Mouse (Mus musculus) urinary bladder, postnatal 25 days (tissue): ENCODE results near the gene Slc37a3.
"Not testable (repeated sequence)": the region's sequence is repeated elsewhere in the genome, so short reads cannot be mapped to it uniquely, and the experiment has no call there.

Experiments
- DNase-seq: peaks from one replicate; pipeline ENCODE4 v3.0.0; 2022; ENCODE audit warnings: low spot score

Gene Slc37a3

DNA sequence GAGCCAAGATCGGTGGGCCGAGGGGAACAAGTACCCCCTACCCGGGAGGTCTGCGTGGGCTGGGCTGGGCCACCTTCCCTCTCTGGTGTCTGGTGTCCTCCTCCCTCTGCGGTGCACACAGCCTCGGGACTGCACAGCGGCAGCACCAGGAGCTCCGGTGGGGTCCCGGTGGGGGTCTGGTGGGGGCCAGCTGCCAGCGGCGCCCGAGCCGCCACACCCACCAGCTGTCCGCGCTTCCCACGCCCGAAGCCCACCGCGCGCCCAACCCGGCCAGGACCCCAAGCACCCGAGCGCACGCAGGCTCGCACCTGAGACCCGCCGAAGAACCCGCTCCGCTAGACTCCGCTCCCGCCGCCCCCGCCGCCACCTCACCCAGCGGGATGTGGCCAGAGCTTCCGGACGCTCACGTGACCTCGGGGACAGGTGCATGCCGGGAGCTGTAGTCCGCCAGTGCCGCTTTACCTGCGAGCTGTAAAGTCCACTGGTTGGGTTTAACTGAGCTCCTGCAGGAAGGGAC lies at the start of gene Slc37a3:
Gene Slc37a3 (minus strand): TSS at position 365 of the 517 bp plus-strand sequence.
- peak; percentile 82 for DNase-seq

DNA sequence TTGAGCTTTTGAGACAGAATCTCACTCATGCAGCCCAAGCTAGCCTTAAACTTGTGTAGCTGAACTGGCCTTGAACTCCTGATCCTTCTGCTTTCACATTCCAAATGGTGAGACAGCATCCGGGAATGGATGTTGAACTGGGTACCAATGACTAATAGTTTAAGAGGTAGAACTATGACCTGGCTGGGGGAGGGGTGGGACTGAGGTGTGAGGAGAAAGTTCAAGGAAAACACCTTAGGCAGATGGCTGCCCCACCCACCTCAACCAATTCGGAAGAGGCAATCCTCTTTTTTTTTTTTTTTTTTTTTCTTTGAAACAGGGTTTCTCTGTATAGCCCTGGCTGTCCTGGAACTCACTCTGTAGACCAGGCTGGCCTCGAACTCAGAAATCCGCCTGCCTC lies 49.2 kb upstream of the Slc37a3 start:
- DNase-seq = no peak

- DNase-seq = no peak
These were observed 47.7 kb upstream of the Slc37a3 start for GRCm38 (mm10) chr6:39425181-39425580.

GRCm38 (mm10) chr6:39423686-39424085 lies 46.2 kb upstream of the Slc37a3 start:
- DNase-seq = no peak

GRCm38 (mm10) chr6:39423130-39423551 lies 45.7 kb upstream of the Slc37a3 start:
- no peak for DNase-seq

- DNase-seq = no peak
These were observed 43.4 kb upstream of the Slc37a3 start for GRCm38 (mm10) chr6:39420867-39421266.

- DNase-seq = peak; percentile 67
These were observed 42.6 kb upstream of the Slc37a3 start, which contains the start of gene Mkrn1 for GRCm38 (mm10) chr6:39419851-39420721. Mkrn1 (minus strand) TSS chr6:39420462.

DNA sequence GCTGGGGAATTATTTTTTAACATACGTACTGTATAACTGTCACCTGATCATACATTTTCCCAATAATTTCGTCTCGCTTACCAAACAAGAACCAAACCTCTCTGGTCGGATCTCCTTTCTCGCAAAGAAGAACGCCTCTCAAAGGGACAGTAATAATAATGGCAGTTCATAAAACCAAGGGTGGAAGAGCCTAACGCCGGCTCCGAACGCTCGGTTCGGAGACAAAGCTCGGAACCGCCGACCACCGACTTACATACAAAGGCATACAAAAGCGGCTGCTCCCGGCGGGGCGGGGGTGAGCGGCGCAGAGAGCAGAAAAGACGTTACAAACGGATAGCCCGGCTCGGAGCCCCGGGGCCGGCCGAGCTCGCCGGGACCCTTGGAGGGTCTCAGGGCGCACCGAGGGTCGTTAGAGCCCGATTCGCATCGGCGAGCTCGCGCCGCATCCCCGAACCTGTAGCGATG lies 41.9 kb upstream of the Slc37a3 start:
- no peak for DNase-seq

DNA sequence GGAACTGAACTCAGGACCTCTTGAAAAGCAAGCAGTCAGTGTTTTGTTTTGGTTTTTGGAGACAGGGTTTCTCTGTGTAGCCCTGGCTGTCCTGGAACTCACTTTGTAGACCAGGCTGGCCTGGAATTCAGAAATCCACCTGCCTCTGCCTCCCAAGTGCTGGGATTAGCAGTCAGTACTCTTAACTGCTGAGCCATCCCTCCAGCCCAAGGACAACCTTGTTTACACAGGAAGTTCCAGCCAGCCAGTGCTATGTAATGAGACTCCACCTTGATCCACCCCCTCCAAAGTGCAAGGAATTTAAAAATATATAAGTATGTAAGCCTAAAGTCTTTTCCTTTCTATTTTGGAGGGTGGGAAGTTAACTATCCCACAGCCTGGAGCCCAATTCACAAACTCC lies 39.2 kb upstream of the Slc37a3 start:
- DNase-seq = not testable (repeated sequence)

- DNase-seq = peak; percentile 50
These were observed 38.3 kb upstream of the Slc37a3 start for GRCm38 (mm10) chr6:39415762-39416161.

- DNase-seq = no peak
These were observed 36.6 kb upstream of the Slc37a3 start for GRCm38 (mm10) chr6:39414106-39414505.

DNA sequence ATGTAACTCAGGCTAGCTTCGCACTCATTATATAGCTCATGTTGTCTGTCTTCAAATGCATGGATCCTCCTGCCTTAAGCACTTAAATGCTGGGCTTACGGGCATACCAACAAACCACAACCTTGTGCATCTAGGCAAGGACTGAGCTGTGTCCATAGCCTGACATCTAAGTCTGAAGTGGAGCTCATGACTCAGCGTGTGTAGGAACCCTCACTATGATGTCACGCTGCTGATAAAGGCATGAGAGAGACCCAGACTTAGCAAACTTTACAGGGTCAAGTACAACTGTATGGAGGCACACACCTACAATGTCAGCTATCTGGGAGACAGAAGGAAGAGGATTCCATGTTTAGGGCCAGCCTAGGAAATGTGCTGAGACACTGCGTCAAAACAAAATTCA lies 29.0 kb upstream of the Slc37a3 start:
- no peak for DNase-seq

- DNase-seq = no peak
These were observed 25.7 kb upstream of the Slc37a3 start for GRCm38 (mm10) chr6:39403136-39403535.

DNA sequence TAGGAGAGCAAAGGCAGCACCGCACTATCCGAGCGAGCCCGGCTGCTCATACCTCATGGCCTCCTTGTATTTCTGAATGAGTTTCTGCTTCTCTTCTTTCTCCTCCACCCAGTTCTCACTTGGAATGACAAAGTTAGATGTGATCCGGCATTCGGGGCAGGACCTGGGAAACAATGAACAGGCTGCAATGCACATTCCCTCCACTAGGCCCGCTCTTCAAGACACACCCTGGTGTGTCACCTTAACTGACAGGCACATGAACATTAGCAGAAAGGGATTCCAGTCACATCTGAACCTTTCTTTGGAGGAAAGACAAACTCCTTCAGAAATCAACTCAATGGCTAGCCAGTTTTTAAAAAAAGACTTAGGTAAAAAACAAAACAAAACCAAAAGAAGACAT lies 22.9 kb upstream of the Slc37a3 start:
- peak; percentile 32 for DNase-seq

- DNase-seq = no peak
These were observed 20.9 kb upstream of the Slc37a3 start for GRCm38 (mm10) chr6:39398342-39398741.

DNA sequence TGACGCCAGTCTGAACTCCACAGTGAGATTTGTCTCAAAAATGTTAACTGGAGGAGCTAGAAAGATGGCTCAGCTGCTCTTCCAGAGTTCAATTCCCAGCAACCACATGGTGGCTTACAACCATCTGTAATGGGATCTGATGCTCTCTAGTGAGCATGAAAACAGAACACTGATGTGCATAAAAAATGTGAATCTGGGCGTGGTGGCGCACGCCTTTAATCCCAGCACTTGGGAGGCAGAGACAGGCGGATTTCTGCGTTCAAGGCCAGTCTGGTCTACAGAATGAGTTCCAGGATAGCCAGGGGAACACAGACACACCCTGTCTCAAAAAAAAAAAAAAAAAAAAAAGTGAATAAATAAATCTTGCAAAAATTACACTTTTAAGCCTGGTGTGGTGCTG lies 19.6 kb upstream of the Slc37a3 start:
- no peak for DNase-seq

DNA sequence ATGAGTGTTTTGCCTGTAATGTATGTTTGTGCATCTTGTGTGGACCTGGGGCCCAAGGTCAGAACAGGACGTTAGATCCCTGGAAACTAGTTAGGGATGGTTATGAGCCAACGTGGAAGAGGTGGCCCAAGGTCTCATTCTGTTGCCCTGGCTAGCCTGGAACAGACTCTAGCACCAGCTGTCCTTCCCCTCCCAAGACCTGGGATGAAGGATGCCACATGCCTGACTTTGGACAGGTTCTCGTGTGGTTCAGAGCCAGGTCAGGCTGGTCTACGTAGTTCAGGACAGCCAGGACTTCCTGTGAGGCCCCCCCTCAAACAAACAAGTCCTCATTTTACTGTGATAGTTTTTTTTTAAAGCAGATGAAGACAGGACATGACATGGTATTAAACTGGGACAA lies 18.4 kb upstream of the Slc37a3 start:
- no peak for DNase-seq

DNA sequence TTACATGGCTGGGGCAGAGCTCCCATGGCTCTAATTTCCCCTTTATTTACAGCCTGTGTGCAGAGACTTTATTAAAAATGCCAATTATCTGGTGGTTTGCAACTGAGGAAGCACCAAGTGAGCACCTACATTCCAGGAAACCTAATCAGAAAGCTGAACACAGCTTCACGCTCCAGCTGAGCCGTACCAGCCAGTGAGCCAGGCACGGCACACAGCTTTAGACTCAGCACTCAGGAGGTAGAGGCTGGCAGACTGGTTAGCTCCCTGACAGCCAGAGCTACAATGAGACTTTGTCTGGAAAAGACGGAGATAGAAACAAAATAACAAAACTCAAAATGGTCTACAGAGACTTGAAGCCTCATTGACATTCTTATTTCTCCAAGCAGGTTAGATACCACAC lies 18.0 kb upstream of the Slc37a3 start:
- no peak for DNase-seq

DNA sequence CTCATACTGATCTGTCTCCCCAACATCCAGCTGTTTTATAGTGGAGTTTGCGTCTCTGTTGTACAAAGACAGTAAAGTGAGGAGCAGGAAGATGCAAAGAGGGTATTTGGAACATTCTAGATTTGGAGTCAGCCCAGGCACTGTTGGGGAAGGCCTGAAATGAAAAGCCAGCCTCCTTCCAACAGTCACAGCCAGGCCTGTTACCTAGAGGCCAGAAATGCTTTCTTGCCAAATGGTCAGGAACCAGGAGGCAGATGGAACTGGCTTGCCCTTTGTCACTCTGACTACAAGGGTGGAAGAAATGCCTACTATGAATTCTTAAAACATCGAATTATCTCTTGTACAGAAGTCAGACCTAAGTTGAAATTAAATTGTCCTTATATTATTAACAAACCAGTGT lies 12.5 kb upstream of the Slc37a3 start:
- DNase-seq = no peak

DNA sequence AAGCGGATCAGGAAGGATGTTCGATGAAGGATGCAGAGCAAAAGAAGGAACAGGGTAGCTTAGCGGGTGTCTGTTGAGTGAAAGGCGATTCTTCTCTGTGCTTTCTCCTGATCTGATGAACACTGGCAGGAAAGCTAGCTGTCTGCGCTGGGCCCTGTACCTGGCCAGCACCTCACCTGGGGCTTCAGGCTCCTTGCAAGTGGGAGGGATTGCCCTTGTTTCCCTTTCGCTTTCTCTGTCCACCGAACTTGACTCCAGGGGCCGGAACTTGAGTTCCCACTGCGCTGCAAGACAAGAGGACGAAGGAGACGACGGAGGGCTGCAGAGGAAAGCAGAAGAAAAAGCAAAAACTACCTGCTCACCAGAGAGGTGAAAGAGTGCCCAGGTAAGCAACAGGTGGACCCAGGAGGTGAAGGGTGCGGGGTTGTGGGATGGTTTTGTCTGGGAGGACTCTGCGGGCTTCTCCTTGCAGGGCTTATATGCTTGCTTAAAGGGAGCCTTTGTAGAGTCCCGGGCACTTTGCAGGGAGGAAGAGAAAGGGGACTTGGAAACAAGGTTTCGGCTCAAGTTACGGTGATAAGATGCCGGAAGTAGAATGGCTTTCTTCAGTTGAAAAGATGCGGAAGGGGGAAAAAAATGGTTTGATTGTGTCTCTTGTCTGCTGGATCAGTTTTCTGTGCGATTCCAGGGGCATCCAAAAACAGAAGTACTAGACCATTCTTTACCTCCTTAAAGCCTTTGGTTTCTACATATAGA lies 3.8 kb upstream of the Slc37a3 start, which contains the start of gene Rab19:
Gene Rab19 (plus strand): TSS at position 51 of the 756 bp plus-strand sequence.
- DNase-seq = peak; percentile 24

- no peak for DNase-seq
These were observed 2.8 kb upstream of the Slc37a3 start for GRCm38 (mm10) chr6:39380276-39380675.

- no peak for DNase-seq
These were observed 2.3 kb upstream of the Slc37a3 start for GRCm38 (mm10) chr6:39379749-39380148.

- DNase-seq = no peak
These were observed 1.7 kb upstream of the Slc37a3 start for GRCm38 (mm10) chr6:39379224-39379623.
